Mouse (Mus musculus) kidney, postnatal 0 days (tissue): ENCODE results near the gene Ppp5c. TPM values are rescaled to one million over a fixed set of nuclear protein-coding genes. Genes with fewer than 3 reads are reported as not detected.

ENCODE experiments used
- ATAC-seq: fragments of 200-750 bp; cut with Nextera tagmentation; replicated peaks from 2 replicates; pipeline ENCODE4 v1.8.0; 2017; ENCODE audit warnings: low read depth, moderate number of reproducible peaks, moderate TSS enrichment, moderate library complexity; ENCODE audit not compliant: low FRiP score
- DNase-seq: peaks from one replicate; pipeline ENCODE4 v3.0.0-alpha.2; 2016; ENCODE audit warnings: low spot score
- H3K27ac ChIP-seq: fragments of 300-500 bp; sonication (generic); 2 replicates; pipeline ENCODE4 v1.5.1; 2014; ENCODE audit warnings: mild to moderate bottlenecking
- H3K27me3 ChIP-seq: fragments of 300-500 bp; sonication (generic); 2 replicates; pipeline ENCODE4 v1.6.1; 2014; ENCODE audit warnings: low read length, mixed read lengths; ENCODE audit not compliant: insufficient read depth
- H3K36me3 ChIP-seq: fragments of 300-500 bp; sonication (generic); 2 replicates; pipeline ENCODE4 v1.6.1; 2014; ENCODE audit warnings: low read length, mixed read lengths; ENCODE audit not compliant: insufficient read depth
- H3K4me1 ChIP-seq: fragments of 300-500 bp; sonication (generic); replicated peaks from 2 replicates; pipeline ENCODE4 v1.6.1; 2014; ENCODE audit warnings: antibody characterized with exemption, low read length, mixed read lengths; ENCODE audit not compliant: insufficient read depth
- H3K4me2 ChIP-seq: fragments of 300-500 bp; sonication (generic); 2 replicates; pipeline ENCODE4 v1.6.1; 2014; ENCODE audit warnings: mild to moderate bottlenecking, low read length, moderate library complexity, mixed read lengths
- H3K4me3 ChIP-seq: fragments of 300-500 bp; sonication (generic); replicated peaks from 2 replicates; pipeline ENCODE4 v1.5.1; 2014; ENCODE audit warnings: low read depth, low read length
- H3K9ac ChIP-seq: fragments of 300-500 bp; sonication (generic); 2 replicates; pipeline ENCODE4 v1.6.1; 2014; ENCODE audit warnings: low read depth, low read length
- H3K9me3 ChIP-seq: fragments of 300-500 bp; sonication (generic); replicated peaks from 2 replicates; pipeline ENCODE4 v1.6.1; 2016; ENCODE audit warnings: low read length, inconsistent platforms, mixed read lengths
- CTCF ChIP-seq: IDR thresholded peaks from 2 replicates; pipeline ENCODE4 v1.5.1; 2016; ENCODE audit warnings: antibody characterized with exemption, low read depth, mild to moderate bottlenecking, moderate library complexity
- whole genome bisulfite sequencing: fragments of 180-500 bp; shearing (Covaris S2); extraction: QIAGEN DNeasy Blood & Tissue Kit; methylation state at CpG from one replicate; pipeline ENCODE4 v1.1.7; 2014; 5-methylcytosine and 5-hydroxymethylcytosine counted together
- polyA plus RNA-seq: library from polyadenylated mRNA; unstranded; fragments of >200 nt; fragmentation: Nextera tagmentation; extraction: Ambion mirVana; gene quantifications from 2 replicates; pipeline ENCODE4 v1.2.1, GENCODE M21; 2015

Ppp5c gene
- polyA plus RNA-seq, 1 experiment from 2014 or later: 82.0 TPM

GRCm38 (mm10) chr7:17047041-17047682 lies 19.4 kb upstream of the Ppp5c start:
- H3K36me3 ChIP-seq: peaks cover 31% of the 10 kb centered on the region; the same call in 1 of the 2 replicates
- H3K4me1 ChIP-seq: no peaks in the 10 kb centered on the region
- H3K9ac ChIP-seq: no peak overlapping the region
- no peaks in the 10 kb centered on the region for H3K27me3 ChIP-seq
- 92% methylated on average over 5 of the region's 5 CpGs for WGBS
- no peak overlapping the region for H3K27ac ChIP-seq
- no peak for TF ChIP-seq CTCF
- H3K9me3 ChIP-seq: no peaks in the 10 kb centered on the region
- H3K4me2 ChIP-seq: no peak overlapping the region
- no peak for ATAC-seq
- H3K4me3 ChIP-seq: no peak overlapping the region
- no peak for DNase-seq

DNA sequence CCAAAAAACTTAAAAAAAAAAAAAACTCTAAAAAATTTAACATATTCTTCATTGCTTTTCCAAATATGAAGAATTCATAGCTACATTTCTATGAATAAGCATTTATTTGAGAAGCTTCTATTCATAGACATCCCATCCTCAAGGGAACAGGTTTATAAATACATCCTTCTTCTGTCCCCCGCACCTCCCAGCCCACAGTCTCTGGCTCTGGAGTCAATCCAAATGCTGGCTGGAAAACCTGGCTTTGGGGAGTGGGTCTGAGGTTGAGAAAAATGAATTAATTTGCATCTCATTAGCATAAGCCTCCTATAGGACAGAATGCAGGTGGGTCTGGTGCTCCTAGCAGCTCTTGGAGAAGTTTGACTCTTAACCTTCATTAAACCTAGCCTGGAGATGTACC lies 18.0 kb upstream of the Ppp5c start:
- H3K27ac ChIP-seq: no peak overlapping the region
- WGBS: 61% methylated on average over 1 of the region's 1 CpGs
- peaks cover 36% of the 10 kb centered on the region; the same call in 1 of the 2 replicates for H3K36me3 ChIP-seq
- no peak overlapping the region for H3K4me3 ChIP-seq
- no peak overlapping the region for H3K9ac ChIP-seq
- H3K9me3 ChIP-seq: no peaks in the 10 kb centered on the region
- ATAC-seq (no peak), DNase-seq (no peak)
- no peak for TF ChIP-seq CTCF
- no peaks in the 10 kb centered on the region for H3K4me1 ChIP-seq
- no peaks in the 10 kb centered on the region for H3K27me3 ChIP-seq
- no peak overlapping the region for H3K4me2 ChIP-seq

- 88% methylated on average over 7 of the region's 7 CpGs for WGBS
- no peak for ATAC-seq
- H3K4me2 ChIP-seq: no peak overlapping the region
These were observed 11.6 kb upstream of the Ppp5c start for GRCm38 (mm10) chr7:17039373-17039772.

GRCm38 (mm10) chr7:17038018-17038695 lies 10.4 kb upstream of the Ppp5c start:
- ATAC-seq (no peak), DNase-seq (no peak)
- Histone ChIP-seq H3K36me3 (peaks cover 42% of the 10 kb centered on the region; the same call in 1 of the 2 replicates), H3K4me1 (no peaks in the 10 kb centered on the region), H3K9ac (no peak overlapping the region), H3K4me3 (no peak overlapping the region), H3K4me2 (no peak overlapping the region), H3K9me3 (no peaks in the 10 kb centered on the region), H3K27ac (no peak overlapping the region), H3K27me3 (no peaks in the 10 kb centered on the region)
- TF ChIP-seq CTCF: no peak
- WGBS: 46% methylated on average over 9 of the region's 9 CpGs

More at GRCm38 (mm10) chr7:17039373-17039772, 11.6 kb upstream of the Ppp5c start:
- no peaks in the 10 kb centered on the region for H3K27me3 ChIP-seq
- no peak for TF ChIP-seq CTCF
- peaks cover 44% of the 10 kb centered on the region; the same call in 1 of the 2 replicates for H3K36me3 ChIP-seq
- DNase-seq: no peak
- H3K27ac ChIP-seq: no peak overlapping the region
- H3K9ac ChIP-seq: no peak overlapping the region
- no peaks in the 10 kb centered on the region for H3K9me3 ChIP-seq
- no peak overlapping the region for H3K4me3 ChIP-seq
- H3K4me1 ChIP-seq: no peaks in the 10 kb centered on the region

DNA sequence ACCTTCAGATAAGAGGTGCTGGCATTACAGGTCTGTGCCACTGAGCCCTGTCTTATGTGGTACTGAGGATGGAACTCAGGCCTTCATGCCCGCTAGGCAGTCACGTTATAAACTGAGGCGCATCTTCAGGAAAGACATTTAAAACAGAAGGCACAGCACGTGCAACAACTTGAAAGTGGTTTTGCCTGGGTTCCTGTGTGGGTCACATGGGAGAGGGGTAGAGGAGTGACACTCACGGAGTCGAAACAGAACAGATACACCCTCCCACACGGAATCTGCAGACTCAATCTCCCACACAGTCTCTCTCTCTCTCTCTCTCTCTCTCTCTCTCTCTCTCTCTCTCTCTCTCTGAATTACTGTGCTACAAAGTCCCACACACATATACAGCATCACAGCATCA lies 2.5 kb upstream of the Ppp5c start:
- TF ChIP-seq CTCF: no peak
- no peak for ATAC-seq
- no peaks in the 10 kb centered on the region for H3K27me3 ChIP-seq
- no peak for DNase-seq
- H3K4me3 ChIP-seq: no peak overlapping the region
- H3K4me1 ChIP-seq: peaks cover 9% of the 10 kb centered on the region
- WGBS: 50% methylated on average over 7 of the region's 7 CpGs
- no peaks in the 10 kb centered on the region for H3K9me3 ChIP-seq
- no peak overlapping the region for H3K4me2 ChIP-seq
- H3K27ac ChIP-seq: no peak overlapping the region
- no peak overlapping the region for H3K9ac ChIP-seq
- peaks cover 18% of the 10 kb centered on the region; the same call in 1 of the 2 replicates for H3K36me3 ChIP-seq

- no peaks in the 10 kb centered on the region for H3K27me3 ChIP-seq
- no peak overlapping the region for H3K4me3 ChIP-seq
- H3K9ac ChIP-seq: no peak overlapping the region
- no peak overlapping the region for H3K4me2 ChIP-seq
- no peaks in the 10 kb centered on the region for H3K9me3 ChIP-seq
- peaks cover 20% of the 10 kb centered on the region for H3K4me1 ChIP-seq
- peaks cover 18% of the 10 kb centered on the region; the same call in 1 of the 2 replicates for H3K36me3 ChIP-seq
- DNase-seq: no peak
- ATAC-seq: no peak
- no peak overlapping the region for H3K27ac ChIP-seq
- WGBS: 73% methylated on average over 7 of the region's 7 CpGs
- no peak for TF ChIP-seq CTCF
These were observed 1.2 kb upstream of the Ppp5c start for GRCm38 (mm10) chr7:17028923-17029322.
